Mouse (Mus musculus) testis, adult 2 months (tissue): Measurements from ENCODE around the gene Dcaf17.

Source experiments
- CTCF ChIP-seq: fragments of 200-500 bp; IDR thresholded peaks from 2 replicates; pipeline ENCODE4 v1.5.1; 2012; ENCODE audit warnings: low read depth, mild to moderate bottlenecking, inconsistent platforms, low read length, moderate library complexity; ENCODE audit not compliant: control insufficient read depth, insufficient read depth, insufficient replicate concordance
- POLR2A ChIP-seq: fragments of 200-500 bp; IDR thresholded peaks from 2 replicates; pipeline ENCODE4 v1.6.1; 2012; ENCODE audit warnings: low read depth, mild to moderate bottlenecking, inconsistent platforms, low read length, moderate library complexity; ENCODE audit not compliant: control insufficient read depth

- TF ChIP-seq CTCF (no peak), POLR2A (no peak)
Measured at GRCm38 (mm10) chr2:71120844-71121243, 65.7 kb downstream of the Dcaf17 start.
